Comparison of ENCODE assay signal across 9 mouse cellular contexts in the genomic region with DNA sequence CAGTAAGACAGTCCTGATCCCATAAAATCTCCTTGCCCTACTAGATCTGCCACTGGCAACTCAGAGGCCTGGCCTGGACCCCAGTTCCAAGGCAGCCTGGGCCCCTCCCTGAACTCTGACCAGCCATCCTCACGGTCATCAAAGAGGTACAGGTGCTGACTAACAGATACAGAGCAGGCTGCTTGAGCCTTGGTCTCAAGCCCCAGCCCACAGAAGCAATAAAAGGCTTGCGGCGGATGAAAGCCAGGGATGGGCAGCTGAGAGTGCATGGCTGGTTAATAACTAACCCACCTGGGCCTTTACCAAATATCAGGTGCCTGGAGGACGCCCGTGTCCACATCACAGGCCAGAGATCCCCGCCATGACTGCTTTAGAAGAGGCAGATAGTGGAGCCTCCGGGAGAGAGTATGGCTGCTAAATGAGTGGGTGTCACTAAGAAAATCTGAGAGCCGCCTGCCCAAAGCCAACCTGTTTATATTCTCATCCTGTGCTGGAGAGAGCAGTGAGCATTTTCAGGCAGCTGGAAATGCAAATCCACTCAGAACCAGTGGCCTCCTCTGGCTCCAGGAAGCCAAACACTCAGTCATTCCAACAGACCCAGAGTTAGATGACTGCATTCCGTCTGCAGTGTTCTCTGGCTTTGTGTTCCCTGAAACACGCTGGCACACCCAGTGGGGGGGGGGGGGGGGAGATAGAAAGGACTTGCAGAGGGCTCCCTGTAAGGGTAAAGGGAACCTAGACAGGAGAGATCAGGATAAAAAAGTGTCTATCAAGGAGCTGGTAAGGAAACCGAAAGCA. TPM values are rescaled to one million over a fixed set of nuclear protein-coding genes. Genes with fewer than 3 reads are reported as not detected.
DNase-seq lines count a peak whose midpoint lies in the region; ATAC-seq lines count a peak whose summit lies in the region.
"Had no signal": no experiment of that assay in that cellular context is flagged by ENCODE, and none has a peak within 500 bp of the region (broad histone marks: within the 10 kb centered on the region; RNA-seq: fewer than 3 reads in every experiment).

No protein-coding gene starts in this region.

- H3K9me3 ChIP-seq in heart, embryonic 11.5 days (replicated peaks; ENCODE audit: control insufficient read depth, low read length) = no peaks in the 10 kb centered on the region
- H3K9me3 ChIP-seq in kidney, embryonic 15.5 days (replicated peaks) = no peaks in the 10 kb centered on the region
- no peaks in the 10 kb centered on the region for H3K9me3 ChIP-seq in midbrain, embryonic 14.5 days (ENCODE audit: control insufficient read depth, low read length)

- peaks cover 11% of the 10 kb centered on the region; the same call in 1 of the 2 replicates for H3K27me3 ChIP-seq in heart, embryonic 11.5 days (ENCODE audit: control insufficient read depth, insufficient read depth, low read length)
- H3K27me3 ChIP-seq in kidney, embryonic 15.5 days = peaks cover 6% of the 10 kb centered on the region; the same call in 1 of the 2 replicates
- no peaks in the 10 kb centered on the region for H3K27me3 ChIP-seq in midbrain, embryonic 14.5 days (ENCODE audit: control insufficient read depth, insufficient read depth, low read length)

- WGBS in heart, embryonic 11.5 days (ENCODE audit: insufficient replicate concordance) = 63% methylated on average over 11 of the region's 11 CpGs
- WGBS in kidney, embryonic 15.5 days = 54% methylated on average over 11 of the region's 11 CpGs
- WGBS in midbrain, embryonic 14.5 days = 66% methylated on average over 11 of the region's 11 CpGs

- no peaks in the 10 kb centered on the region for H3K36me3 ChIP-seq in heart, embryonic 11.5 days (ENCODE audit: control insufficient read depth, insufficient read depth, low read length)
- H3K36me3 ChIP-seq in kidney, embryonic 15.5 days = no peaks in the 10 kb centered on the region
- H3K36me3 ChIP-seq in midbrain, embryonic 14.5 days (ENCODE audit: control insufficient read depth, insufficient read depth, low read length) = no peaks in the 10 kb centered on the region

- peak; percentile 87 for DNase-seq in heart, adult 11 months
- peak; percentile 63 for DNase-seq in ZHBTc4 (ENCODE audit: low read depth, low spot score)
- DNase-seq in lung, postnatal 4 days = peak; percentile 24 to 53
- no peak for DNase-seq in midbrain, embryonic 14.5 days
- no peak for DNase-seq in layer of hippocampus, adult 9-11 months
- no peak for DNase-seq in layer of hippocampus, postnatal 14 days (ENCODE audit: low spot score in 2 of 2)
- DNase-seq: thymus, adult 18-20 months had no signal

- H3K4me1 ChIP-seq in heart, embryonic 11.5 days (ENCODE audit: control insufficient read depth, insufficient read depth, low read length) = no peaks in the 10 kb centered on the region
- H3K4me1 ChIP-seq in kidney, embryonic 15.5 days = peaks cover 7% of the 10 kb centered on the region
- no peaks in the 10 kb centered on the region for H3K4me1 ChIP-seq in midbrain, embryonic 14.5 days (ENCODE audit: control insufficient read depth, insufficient read depth, low read length)

- no peak overlapping the region for H3K4me2 ChIP-seq in heart, embryonic 11.5 days
- H3K4me2 ChIP-seq in kidney, embryonic 15.5 days = no peak overlapping the region
- H3K4me2 ChIP-seq in midbrain, embryonic 14.5 days (ENCODE audit: low read length) = no peak overlapping the region

- no peak for ATAC-seq in heart, embryonic 11.5 days (replicated peaks; ENCODE audit: insufficient number of reproducible peaks, low FRiP score, low TSS enrichment)
- ATAC-seq in kidney, embryonic 15.5 days (replicated peaks; ENCODE audit: low FRiP score) = peak; percentile 45
- no peak for ATAC-seq in midbrain, embryonic 14.5 days (ENCODE audit: low FRiP score, low TSS enrichment)

- H3K9ac ChIP-seq in heart, embryonic 11.5 days (ENCODE audit: low read depth, low read length) = no peak overlapping the region
- no peak overlapping the region for H3K9ac ChIP-seq in kidney, embryonic 15.5 days
- no peak overlapping the region for H3K9ac ChIP-seq in midbrain, embryonic 14.5 days (replicated peaks; ENCODE audit: low read length)

- no peak overlapping the region for H3K4me3 ChIP-seq in heart, embryonic 11.5 days (ENCODE audit: low read depth, low read length)
- H3K4me3 ChIP-seq in kidney, embryonic 15.5 days (replicated peaks) = no peak overlapping the region
- H3K4me3 ChIP-seq in midbrain, embryonic 14.5 days (replicated peaks; ENCODE audit: low read depth, low read length) = no peak overlapping the region

- H3K27ac ChIP-seq in heart, embryonic 11.5 days (ENCODE audit: low read depth, low read length) = no peak overlapping the region
- H3K27ac ChIP-seq in kidney, embryonic 15.5 days = no peak overlapping the region
- H3K27ac ChIP-seq in midbrain, embryonic 14.5 days (replicated peaks; ENCODE audit: low read depth, low read length) = no peak overlapping the region

RNA-seq across cellular contexts. Expression of a gene that starts 13.3 kb away (rescaled TPM):
- polyA plus RNA-seq in heart, embryonic 11.5 days (2014; fragmentation: Nextera tagmentation; extraction: Ambion mirVana) = 0.51 and 0.67 TPM in 2 replicates
- polyA plus RNA-seq in kidney, embryonic 15.5 days (2015; fragmentation: Nextera tagmentation; extraction: Ambion mirVana) = 2.2 and 2.9 TPM in 2 replicates
- 3.8 and 5.1 TPM in 2 replicates for polyA plus RNA-seq in midbrain, embryonic 14.5 days (2014; fragmentation: Nextera tagmentation; extraction: Ambion mirVana)
- total RNA-seq in layer of hippocampus, postnatal 14 days (2021) = 10 to 100 TPM; 14.8 to 18.4 TPM

Comparison
In these comparisons a context has a peak if more than half of its experiments do, and no peak if none do; other contexts are left out.
1. DNase-seq: peak in heart, adult 11 months (single experiment), ZHBTc4 (single experiment) and lung, postnatal 4 days (2 of 2); none in midbrain, embryonic 14.5 days (single experiment), layer of hippocampus, adult 9-11 months (single experiment) and layer of hippocampus, postnatal 14 days (0 of 2).